Mouse (Mus musculus): Measurements from ENCODE around the gene Camta1.

Camta1 gene

DNA sequence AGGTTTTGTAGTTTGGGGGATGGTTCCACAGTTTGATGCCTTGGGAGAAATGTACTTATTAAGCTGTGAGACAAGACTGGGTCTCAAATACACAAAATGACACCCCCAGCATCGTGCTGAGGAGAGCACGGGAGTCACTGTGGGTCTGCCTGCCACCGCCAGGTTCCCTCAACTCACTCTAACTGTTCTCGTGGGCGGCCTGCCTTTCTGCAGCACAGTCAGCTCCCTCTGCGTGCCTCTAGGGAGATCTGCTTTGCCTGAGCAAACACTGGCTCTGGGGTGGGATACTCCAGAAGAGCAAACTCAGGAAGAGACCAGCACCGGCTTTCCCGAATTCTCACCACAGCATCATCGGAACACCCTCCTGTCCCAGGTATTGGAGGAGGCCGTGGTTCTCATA lies 129.0 kb downstream of the Camta1 start:
- DNase-seq = no peak

- no peak for DNase-seq
Observed at GRCm38 (mm10) chr4:151730037-151730759, 131.5 kb downstream of the Camta1 start.

- no peak for DNase-seq
Observed at GRCm38 (mm10) chr4:151729116-151729515, 132.6 kb downstream of the Camta1 start.

DNA sequence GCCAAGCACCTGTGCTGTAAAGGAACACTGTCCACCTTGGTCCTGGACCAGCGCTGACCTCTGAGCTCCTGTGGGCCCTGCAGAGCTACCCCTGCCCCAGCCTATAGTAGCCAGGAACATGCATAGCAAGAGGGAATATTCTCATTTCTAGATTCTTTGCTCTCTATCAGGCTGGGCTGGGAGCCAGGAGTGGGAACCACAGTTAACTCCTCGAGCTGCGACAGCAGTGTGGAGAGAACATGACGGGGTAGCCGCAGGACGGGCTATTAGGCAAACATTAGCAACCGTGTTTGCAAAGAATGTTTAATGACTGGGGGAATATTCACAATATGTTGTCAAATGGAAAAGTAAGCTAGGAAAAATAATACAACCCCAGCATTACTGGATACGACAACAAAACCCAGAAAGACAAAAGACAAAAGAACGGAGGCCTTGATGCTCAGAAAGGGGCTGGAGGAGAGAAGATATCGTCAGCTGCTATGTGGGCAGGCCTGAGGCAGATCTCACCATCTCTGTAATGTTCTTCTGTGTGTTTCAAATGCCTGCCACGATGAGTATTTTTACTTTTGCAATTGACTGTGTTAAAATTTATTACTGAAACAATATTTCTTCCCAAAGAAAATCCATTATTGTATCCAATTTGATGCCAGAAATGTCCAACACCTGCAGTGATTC lies 133.1 kb downstream of the Camta1 start:
- no peak for DNase-seq

GRCm38 (mm10) chr4:151726396-151726795 lies 135.3 kb downstream of the Camta1 start:
- DNase-seq = no peak

DNA sequence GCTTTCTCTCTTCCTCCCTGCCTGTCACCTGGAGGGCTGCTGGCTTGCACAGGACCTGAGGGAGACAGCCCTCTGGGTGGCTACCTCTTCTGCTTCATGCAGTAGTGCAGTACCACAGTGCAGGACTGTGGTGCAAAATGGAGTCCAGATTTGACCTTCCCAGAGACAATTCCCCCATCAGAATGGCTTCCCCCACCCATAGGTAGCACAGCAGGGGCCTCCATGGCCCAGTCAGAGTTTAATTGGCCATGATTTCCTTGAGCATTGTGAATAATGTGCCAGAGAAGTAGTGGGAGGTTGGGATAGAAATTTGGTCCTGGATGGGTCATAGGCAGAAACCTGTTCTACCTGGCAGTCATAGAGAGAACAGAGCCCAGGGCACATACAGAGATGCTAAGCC lies 136.8 kb downstream of the Camta1 start:
- no peak for DNase-seq

- no peak for DNase-seq
Observed at GRCm38 (mm10) chr4:151720722-151721467, 140.8 kb downstream of the Camta1 start.

DNA sequence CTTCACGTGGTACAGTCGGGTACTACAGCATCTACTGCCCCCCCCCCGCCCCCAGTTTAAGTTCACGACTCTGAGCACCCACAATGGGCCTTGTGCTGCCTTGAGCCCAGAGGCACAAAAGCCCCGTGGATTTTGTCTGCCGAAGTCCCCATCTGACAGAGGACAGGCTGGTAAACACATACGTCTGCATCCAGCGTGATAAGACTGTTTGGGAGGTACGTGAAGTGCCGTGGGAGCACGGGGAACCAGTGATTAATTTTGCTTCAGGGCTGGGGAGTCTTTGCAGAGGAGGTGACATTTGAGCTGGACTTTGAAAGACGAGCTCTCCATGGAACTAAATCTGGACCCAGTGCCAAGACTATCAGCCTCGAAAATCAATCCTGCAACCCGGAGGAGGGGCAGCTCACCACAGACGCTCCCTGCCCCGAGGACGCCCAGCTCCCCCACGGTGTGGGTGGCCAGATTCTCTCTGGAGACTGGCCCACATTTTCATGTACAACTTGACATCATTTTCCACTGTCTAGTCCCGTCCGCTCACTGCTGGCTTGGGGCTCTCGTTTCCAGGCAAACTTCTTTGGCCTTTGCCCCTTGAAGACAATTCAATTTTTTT lies 142.7 kb downstream of the Camta1 start:
- peak; percentile 21 for DNase-seq

DNA sequence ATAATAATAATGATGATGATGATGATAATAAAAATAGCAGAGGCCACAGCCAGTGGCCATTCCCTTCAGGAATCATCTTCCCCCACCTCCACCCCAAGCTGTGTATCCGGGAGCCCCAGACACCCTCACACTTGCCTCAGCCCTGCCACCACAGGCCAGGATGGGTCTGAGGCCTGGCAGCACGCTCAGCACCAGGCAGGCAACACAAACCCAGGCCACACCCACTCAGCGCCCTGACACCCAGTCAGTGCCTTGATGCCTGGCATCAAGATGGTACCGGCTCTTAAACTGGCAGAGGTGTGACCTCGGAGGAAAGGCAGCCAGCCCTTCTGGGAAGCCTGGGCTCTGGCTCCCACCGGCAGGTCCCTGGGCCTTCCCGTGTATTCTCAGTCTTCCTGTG lies 143.8 kb downstream of the Camta1 start:
- no peak for DNase-seq

DNA sequence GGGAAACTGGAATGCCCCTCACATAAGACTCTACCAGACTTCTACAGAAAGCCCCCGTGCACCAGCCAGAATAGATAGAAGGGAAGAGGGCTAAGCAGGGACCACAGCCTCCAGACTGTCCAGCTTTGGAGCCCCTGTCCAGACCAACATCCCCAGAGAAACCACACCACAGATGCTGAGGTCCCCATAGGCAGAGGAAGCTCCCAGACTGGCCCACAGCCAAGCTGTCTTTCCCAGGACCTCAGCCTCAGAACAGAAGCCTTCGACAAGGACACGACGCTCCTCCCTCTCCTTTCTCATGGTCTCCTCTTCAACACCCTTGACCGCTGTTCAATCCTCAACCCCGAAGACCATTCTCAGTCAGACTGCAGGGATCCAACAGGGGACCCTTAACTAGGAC lies 148.0 kb downstream of the Camta1 start:
- DNase-seq = no peak

- no peak for DNase-seq
Observed at GRCm38 (mm10) chr4:151711406-151711805, 150.3 kb downstream of the Camta1 start.

DNA sequence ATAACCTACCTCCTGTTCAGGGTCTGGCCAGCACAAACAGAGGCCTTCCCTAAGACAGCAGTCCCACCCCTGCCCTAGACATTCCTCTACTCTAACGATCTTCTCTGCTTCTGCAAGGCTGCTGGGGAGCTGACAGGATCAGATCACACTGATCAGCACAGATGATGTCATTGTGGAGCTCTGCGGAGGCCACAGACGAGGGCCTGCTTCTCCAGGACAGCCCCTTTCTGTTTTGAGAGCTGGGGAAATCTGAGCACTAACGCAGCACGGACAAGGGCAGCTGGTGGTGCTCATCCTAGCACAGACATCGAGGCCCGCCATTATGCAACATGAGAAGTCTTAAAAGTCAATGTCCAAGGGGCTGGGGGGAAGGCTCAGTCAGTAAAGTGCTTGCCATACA lies 151.2 kb downstream of the Camta1 start:
- no peak for DNase-seq

- no peak for DNase-seq
Observed at GRCm38 (mm10) chr4:151709269-151709668, 152.4 kb downstream of the Camta1 start.

DNA sequence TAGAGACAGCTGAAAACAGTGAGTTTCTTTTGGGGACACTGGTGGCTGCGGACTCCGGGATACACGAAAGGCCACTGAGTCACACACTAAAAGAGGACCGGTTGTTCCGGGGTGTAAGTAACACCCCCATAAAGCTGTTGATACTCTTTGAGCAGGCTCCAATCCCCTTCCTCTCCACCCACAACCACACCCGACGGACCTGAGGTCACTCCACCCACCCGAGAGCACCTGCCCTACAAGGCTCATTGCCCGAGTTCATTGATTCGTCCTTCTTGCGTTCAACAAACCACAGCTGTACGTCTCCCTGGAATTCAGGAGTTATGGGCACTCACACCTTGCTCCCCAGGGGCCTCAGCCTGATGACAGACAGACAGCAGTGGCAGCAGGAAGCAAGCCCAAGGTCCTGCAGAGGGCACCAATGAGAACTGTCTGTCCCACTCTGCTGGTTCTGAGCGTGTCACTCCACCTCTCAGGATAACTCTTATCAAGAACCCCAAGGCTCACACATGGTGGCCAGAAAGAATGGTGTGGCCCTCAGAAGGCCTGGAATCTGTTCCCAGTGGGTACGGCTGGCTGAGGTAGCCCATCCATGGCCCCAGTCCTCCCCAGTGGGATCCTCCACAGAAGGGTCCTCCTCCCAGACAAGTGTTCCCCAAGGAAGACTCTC lies 158.5 kb downstream of the Camta1 start:
- DNase-seq = no peak

GRCm38 (mm10) chr4:151702463-151702862 lies 159.2 kb downstream of the Camta1 start:
- no peak for DNase-seq

- DNase-seq = no peak
Observed at GRCm38 (mm10) chr4:151695984-151696383, 165.7 kb downstream of the Camta1 start.

- no peak for DNase-seq
Observed at GRCm38 (mm10) chr4:151694531-151694930, 167.1 kb downstream of the Camta1 start.

GRCm38 (mm10) chr4:151694047-151694446 lies 167.6 kb downstream of the Camta1 start:
- DNase-seq = no peak

DNA sequence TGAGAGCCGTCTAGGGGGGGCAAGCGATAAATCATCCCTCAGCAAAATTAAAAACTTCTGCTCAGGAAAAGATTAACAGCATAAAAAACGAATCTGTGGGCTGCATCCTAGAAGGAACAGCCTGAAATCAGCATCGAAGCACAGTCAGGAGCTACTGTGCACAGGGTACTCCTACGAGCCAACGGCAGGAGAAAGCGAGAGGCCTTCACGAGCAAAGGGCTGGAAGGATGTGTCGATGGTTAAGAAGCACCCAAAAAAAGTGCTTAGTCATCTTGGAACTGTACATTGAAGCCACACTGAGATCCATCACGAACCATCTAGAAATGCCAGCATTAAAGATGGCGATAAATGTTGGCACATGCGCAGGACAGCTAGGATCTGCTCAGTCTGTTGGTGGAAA lies 171.6 kb downstream of the Camta1 start:
- no peak for DNase-seq

GRCm38 (mm10) chr4:151688206-151688605 lies 173.5 kb downstream of the Camta1 start:
- DNase-seq = no peak

DNA sequence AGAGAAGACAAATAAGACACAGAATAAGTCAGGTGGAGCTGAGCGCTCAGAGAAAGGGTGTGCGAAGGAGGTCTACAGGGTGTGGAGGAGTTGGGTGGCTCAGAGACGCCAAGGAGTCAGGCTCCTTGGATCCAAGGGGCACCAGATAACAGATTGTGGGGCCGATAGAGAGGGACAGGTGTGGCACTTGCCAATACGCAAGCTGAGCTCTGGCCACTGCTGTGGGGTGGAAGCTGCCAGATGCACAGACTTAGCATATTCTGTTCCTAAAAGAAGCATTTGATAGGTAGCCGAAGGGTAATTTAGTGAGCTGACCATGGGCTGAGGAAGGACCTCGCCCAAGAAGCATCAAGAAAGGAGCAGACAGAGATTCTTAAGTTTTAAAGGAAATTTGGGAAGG lies 177.1 kb downstream of the Camta1 start:
- no peak for DNase-seq

DNA sequence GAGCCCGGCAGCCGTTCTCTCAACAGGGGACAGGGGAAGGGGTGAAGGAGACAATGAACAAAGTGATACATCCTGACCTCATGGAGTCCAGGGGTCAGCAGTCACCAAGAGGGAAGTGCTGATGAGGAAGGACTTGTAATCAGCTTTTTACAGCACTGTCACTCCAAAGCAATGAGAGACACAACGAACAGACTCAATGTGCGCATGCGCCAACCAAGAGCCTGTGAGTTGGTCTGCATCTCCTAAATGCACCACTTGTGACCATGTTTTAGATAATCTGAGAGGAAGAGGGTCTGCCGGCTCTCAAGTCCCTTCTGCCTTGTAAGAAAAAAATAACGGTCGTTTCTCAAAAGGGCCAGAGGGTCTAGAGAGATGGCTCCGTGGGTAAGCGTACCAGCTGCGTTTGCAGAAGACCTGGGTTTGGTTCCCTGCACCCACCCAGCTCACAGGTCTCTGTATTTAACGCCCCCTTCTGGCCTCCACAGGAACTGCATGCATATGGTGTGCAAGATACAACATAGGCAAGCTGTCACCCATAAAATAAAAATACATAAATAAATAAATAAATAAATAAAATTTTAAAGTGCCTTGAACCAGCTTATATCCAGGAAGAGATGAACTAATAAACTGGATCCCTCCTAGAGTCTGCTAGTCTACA lies 178.7 kb downstream of the Camta1 start:
- no peak for DNase-seq
